Mouse (Mus musculus) ES-Bruce4 (cell line): ENCODE measurements around the gene Prrc2a.

Source experiments
- CTCF ChIP-seq: IDR thresholded peaks from one replicate; pipeline ENCODE4 v1.8.1; 2011; ENCODE audit warnings: low read depth, low read length
- POLR2A ChIP-seq: IDR thresholded peaks from one replicate; pipeline ENCODE4 v1.8.1; 2011; ENCODE audit warnings: low read length; ENCODE audit not compliant: insufficient read depth

DNA sequence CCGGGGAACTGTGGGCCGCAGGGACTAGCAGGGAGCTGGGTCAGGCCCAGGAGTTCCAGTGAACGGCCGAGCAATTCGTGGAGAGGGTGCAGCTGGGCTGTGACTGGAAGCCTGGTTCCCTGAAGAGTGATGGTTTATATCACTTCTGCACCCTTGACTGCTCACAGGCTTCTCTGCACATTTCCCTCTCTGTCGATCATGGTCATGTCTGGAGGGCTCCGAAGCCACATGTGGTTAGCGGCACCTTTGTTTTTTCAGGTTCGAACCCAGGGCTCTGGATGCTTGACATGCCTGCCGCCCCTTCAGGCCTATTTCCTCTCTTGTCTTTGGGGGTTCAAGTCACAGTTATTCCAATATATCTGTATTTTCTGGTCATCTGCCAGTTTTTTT is 40.7 kb upstream of the Prrc2a start:
- TF ChIP-seq CTCF (no peak), POLR2A (no peak)
